Mouse (Mus musculus): ENCODE results near the gene Thsd4. TPM values are rescaled to one million over a fixed set of nuclear protein-coding genes. Genes with fewer than 3 reads are reported as not detected.

The Thsd4 gene
- polyA plus RNA-seq, 1 experiment from 2014 or later: 1.8 TPM

GRCm38 (mm10) chr9:60244943-60245342, 276.9 kb downstream of the Thsd4 start:
- H3K27me3 ChIP-seq: no peaks in the 10 kb centered on the region
- in situ Hi-C loops (cut with MboI; ENCODE audit: low pct_unique_long_range_greater_than_20kb): loop anchor here (5.0 to 10.0 kb wide), 5 partner anchors 297 to 610 kb away; no protein-coding TSS in a partner anchor
- ATAC-seq (no peak), DNase-seq (ENCODE audit: low read depth, low spot score) (peak; percentile 28)
- ChIA-PET CTCF (interaction anchor here (0.6 to 3.3 kb wide), 13 partner anchors 8 to 435 kb away, joined by 3 to 24 read pairs (median 4); no protein-coding TSS in a partner anchor), POLR2A (no interaction called here)
- peak; percentile 83 for TF ChIP-seq CTCF (IDR thresholded peaks at IDR 0.05)

- peak; percentile 90 for TF ChIP-seq CTCF (IDR thresholded peaks at IDR 0.05)
- no peaks in the 10 kb centered on the region for H3K27me3 ChIP-seq
- ATAC-seq: no peak
- in situ Hi-C loops (cut with MboI; ENCODE audit: low pct_unique_long_range_greater_than_20kb): loop anchor here (5.0 to 10.0 kb wide), 2 partner anchors 494 to 611 kb away; no protein-coding TSS in a partner anchor
- POLR2A ChIA-PET: no interaction called here
- CTCF ChIA-PET: interaction anchor here (0.8 to 3.3 kb wide), 22 partner anchors 9 to 473 kb away, joined by 3 to 24 read pairs (median 3); no protein-coding TSS in a partner anchor
- DNase-seq (ENCODE audit: low read depth, low spot score): no peak
These were observed 278.3 kb downstream of the Thsd4 start for GRCm38 (mm10) chr9:60243503-60243902.

- CTCF ChIA-PET: interaction anchor here (1.0 to 1.4 kb wide), 2 partner anchors 41 to 272 kb away, joined by 3 to 4 read pairs; no protein-coding TSS in a partner anchor
These were observed 284.2 kb downstream of the Thsd4 start for GRCm38 (mm10) chr9:60237667-60238066.

GRCm38 (mm10) chr9:60236155-60236554, 285.7 kb downstream of the Thsd4 start:
- no peak for TF ChIP-seq CTCF (IDR thresholded peaks at IDR 0.05)
- DNase-seq (ENCODE audit: low read depth, low spot score): no peak
- no peaks in the 10 kb centered on the region for H3K27me3 ChIP-seq
- ChIA-PET CTCF (no interaction called here), POLR2A (no interaction called here)
- in situ Hi-C loops (cut with MboI; ENCODE audit: low pct_unique_long_range_greater_than_20kb): no loop called here
- ATAC-seq: no peak

More at GRCm38 (mm10) chr9:60237667-60238066, 284.2 kb downstream of the Thsd4 start:
- POLR2A ChIA-PET: interaction anchor here (0.5 kb wide), 1 partner anchor 281 kb away, joined by 5 read pairs; no protein-coding TSS in a partner anchor
- in situ Hi-C loops (cut with MboI; ENCODE audit: low pct_unique_long_range_greater_than_20kb): no loop called here
- DNase-seq (ENCODE audit: low read depth, low spot score): no peak
- H3K27me3 ChIP-seq: no peaks in the 10 kb centered on the region
- peak; percentile 94 for TF ChIP-seq CTCF (IDR thresholded peaks at IDR 0.05)
- no peak for ATAC-seq

GRCm38 (mm10) chr9:60234233-60235115, 287.4 kb downstream of the Thsd4 start:
- no peaks in the 10 kb centered on the region for H3K27me3 ChIP-seq
- ATAC-seq (no peak), DNase-seq (ENCODE audit: low read depth, low spot score) (no peak)
- in situ Hi-C loops (cut with MboI; ENCODE audit: low pct_unique_long_range_greater_than_20kb): no loop called here
- no peak for TF ChIP-seq CTCF (IDR thresholded peaks at IDR 0.05)
- ChIA-PET CTCF (interaction anchor here (1.0 to 1.9 kb wide), 3 partner anchors 9 to 275 kb away, joined by 3 to 7 read pairs (median 3); no protein-coding TSS in a partner anchor), POLR2A (no interaction called here)

- ChIA-PET CTCF (no interaction called here), POLR2A (no interaction called here)
- ATAC-seq (no peak), DNase-seq (ENCODE audit: low read depth, low spot score) (no peak)
- no peak for TF ChIP-seq CTCF (IDR thresholded peaks at IDR 0.05)
- no peaks in the 10 kb centered on the region for H3K27me3 ChIP-seq
- in situ Hi-C loops (cut with MboI; ENCODE audit: low pct_unique_long_range_greater_than_20kb): no loop called here
These were observed 289.6 kb downstream of the Thsd4 start for GRCm38 (mm10) chr9:60231981-60232881.

- no peak for ATAC-seq
These were observed 292.4 kb downstream of the Thsd4 start for GRCm38 (mm10) chr9:60229496-60229895.

GRCm38 (mm10) chr9:60227727-60228126, 294.1 kb downstream of the Thsd4 start:
- no peaks in the 10 kb centered on the region for H3K27me3 ChIP-seq
- in situ Hi-C loops (cut with MboI; ENCODE audit: low pct_unique_long_range_greater_than_20kb): no loop called here
- ChIA-PET CTCF (no interaction called here), POLR2A (no interaction called here)
- ATAC-seq (no peak), DNase-seq (ENCODE audit: low read depth, low spot score) (no peak)
- no peak for TF ChIP-seq CTCF (IDR thresholded peaks at IDR 0.05)

More at GRCm38 (mm10) chr9:60229496-60229895, 292.4 kb downstream of the Thsd4 start:
- TF ChIP-seq CTCF (IDR thresholded peaks at IDR 0.05): no peak
- H3K27me3 ChIP-seq: no peaks in the 10 kb centered on the region
- ChIA-PET CTCF (no interaction called here), POLR2A (no interaction called here)
- no peak for DNase-seq (ENCODE audit: low read depth, low spot score)
- in situ Hi-C loops (cut with MboI; ENCODE audit: low pct_unique_long_range_greater_than_20kb): no loop called here

GRCm38 (mm10) chr9:60226679-60227078, 295.2 kb downstream of the Thsd4 start:
- no peak for TF ChIP-seq CTCF (IDR thresholded peaks at IDR 0.05)

GRCm38 (mm10) chr9:60226155-60226554, 295.7 kb downstream of the Thsd4 start:
- ChIA-PET POLR2A (no interaction called here), CTCF (no interaction called here)
- no peak for TF ChIP-seq CTCF (IDR thresholded peaks at IDR 0.05)
- no peaks in the 10 kb centered on the region for H3K27me3 ChIP-seq
- no peak for ATAC-seq
- in situ Hi-C loops (cut with MboI; ENCODE audit: low pct_unique_long_range_greater_than_20kb): no loop called here
- DNase-seq (ENCODE audit: low read depth, low spot score): no peak

More at GRCm38 (mm10) chr9:60226679-60227078, 295.2 kb downstream of the Thsd4 start:
- ChIA-PET CTCF (no interaction called here), POLR2A (no interaction called here)
- DNase-seq (ENCODE audit: low read depth, low spot score): no peak
- no peak for ATAC-seq
- in situ Hi-C loops (cut with MboI; ENCODE audit: low pct_unique_long_range_greater_than_20kb): no loop called here
- H3K27me3 ChIP-seq: no peaks in the 10 kb centered on the region
